Mouse (Mus musculus) c-Kit-positive CD71-positive TER-119-negative erythroid progenitor cells, embryonic 14.5 days (primary cell): Measurements from ENCODE around the gene Ttc39d.
"Not testable (repeated sequence)": the region's sequence is repeated elsewhere in the genome, so short reads cannot be mapped to it uniquely, and the experiment has no call there.

ENCODE experiments used
- DNase-seq: peaks from one replicate; pipeline ENCODE4 v3.0.0-alpha.2; 2013; ENCODE audit warnings: low read depth

Ttc39d gene

DNA sequence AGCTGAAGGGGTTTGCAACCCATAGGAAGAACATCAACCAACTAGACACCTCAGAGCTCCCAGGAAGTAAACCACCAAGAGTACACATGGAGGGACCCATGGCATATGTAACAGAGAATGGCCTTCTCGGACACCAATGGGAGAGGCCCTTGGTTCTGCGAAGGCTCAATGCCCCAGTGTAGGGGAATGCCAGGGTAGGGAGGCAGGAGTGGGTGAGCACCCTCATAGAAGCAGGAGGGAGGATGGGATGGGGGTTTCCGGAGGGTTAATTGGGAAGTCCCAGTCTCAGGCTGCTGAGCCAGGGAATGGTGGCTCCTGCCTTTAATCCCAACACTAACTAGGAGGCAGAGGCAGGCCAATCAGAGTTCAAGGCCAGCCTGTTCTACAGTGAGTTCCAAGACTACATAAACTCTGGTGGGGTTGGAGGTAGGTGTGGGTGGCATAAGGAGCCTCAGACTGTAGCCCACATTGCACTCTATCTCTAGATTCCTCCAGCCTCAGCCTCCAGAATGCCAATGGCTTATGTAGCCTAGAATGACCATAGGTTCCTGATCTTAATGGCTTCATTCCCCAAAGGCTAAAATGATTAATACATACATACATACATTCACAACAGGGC, 8.0 kb upstream of the Ttc39d start:
- no peak for DNase-seq

DNA sequence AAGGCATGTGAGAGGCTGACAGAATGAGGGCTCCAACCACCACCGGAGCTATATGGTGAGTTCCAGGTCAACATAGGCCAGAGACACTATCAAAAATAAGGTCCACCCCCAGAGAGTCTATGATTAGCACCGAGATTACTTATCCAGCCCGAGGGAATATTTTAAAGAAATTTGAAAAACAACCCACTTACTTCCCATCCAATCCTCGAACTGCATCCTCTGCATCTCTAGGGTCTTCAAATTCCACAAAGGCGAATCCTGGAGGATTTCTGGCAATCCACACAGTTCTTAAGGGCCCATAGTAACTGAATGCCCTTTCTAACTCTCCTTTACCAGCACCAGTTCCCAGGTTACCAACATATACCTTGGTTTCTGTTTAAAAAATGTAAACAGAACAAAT, 1.6 kb upstream of the Ttc39d start:
- DNase-seq = no peak

DNA sequence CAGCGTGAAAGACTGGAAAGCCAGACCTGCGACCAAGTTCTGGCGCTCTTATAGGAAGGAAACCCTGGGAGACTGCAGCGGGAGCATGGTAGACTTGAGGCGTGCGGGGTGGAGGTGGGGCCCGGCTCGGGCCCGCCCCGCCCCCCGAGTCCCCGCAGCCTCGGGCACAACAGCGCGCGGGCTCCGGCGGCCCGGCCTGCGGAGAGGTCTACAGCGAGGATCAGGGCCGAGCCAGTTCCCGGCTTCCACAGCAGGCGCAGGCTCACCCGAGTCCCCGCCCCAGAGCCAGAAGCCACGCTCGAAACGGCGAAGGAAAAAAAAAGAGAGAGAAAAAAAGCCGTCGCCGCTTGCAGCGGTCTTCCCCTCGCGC, 974 bp upstream of the Ttc39d start:
- no peak for DNase-seq

DNA sequence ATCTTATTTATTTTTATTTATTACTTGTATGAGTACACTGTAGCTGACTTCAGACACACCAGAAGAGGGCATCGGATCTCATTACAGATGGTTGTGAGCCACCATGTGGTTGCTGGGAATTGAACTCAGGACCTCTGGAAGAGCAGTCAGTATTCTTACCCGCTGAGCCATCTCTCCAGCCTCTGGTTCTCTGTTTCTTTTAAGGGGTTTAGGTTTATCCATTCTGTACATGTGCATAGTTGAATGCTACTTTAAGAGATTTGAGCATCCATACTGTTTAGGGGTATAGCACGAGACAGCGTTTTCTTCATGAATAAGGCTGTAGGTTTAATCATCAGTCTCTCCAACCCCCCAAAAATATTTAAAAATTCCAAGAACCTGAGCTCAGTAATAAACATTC, 6.7 kb downstream of the Ttc39d start:
- not testable (repeated sequence) for DNase-seq

DNA sequence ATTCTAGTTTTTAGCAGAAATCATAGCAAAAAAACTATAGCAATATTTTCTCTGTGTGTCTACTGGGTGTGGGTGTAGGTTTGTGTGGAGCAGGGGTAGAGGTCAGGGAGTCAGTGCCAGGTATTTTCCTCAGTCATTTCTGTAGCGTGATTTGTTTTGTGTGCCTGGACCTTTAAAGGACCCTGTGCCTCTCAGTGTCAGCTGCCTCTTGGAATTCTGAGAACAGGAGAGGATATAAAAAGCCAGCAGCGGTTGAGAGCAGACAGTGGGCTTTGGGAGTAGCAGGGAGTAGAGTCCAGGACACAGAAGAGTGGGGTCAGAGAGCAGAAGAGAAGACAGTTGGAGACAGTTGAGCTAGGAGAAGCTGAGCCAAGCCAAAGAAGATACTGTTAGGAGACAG, 12.9 kb downstream of the Ttc39d start:
- no peak for DNase-seq

DNA sequence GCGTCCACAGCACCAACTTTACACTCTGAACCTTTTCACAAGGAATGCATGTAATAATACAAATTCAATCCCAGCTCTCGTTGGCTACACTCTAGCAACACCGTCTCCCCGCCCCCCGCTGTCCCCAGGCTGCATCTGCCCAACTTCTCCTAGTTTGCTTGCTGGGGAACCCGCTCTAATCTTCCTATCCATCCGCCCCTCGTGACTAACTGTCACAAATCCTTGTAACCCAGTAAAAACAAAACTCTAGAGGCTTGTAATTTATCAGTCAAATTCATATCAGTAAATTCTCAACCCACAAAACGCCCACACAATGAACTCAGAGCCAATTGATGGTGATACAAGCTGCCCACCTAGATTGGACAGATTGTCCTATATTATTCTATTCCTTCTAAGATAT, 13.9 kb downstream of the Ttc39d start:
- DNase-seq = no peak

DNA sequence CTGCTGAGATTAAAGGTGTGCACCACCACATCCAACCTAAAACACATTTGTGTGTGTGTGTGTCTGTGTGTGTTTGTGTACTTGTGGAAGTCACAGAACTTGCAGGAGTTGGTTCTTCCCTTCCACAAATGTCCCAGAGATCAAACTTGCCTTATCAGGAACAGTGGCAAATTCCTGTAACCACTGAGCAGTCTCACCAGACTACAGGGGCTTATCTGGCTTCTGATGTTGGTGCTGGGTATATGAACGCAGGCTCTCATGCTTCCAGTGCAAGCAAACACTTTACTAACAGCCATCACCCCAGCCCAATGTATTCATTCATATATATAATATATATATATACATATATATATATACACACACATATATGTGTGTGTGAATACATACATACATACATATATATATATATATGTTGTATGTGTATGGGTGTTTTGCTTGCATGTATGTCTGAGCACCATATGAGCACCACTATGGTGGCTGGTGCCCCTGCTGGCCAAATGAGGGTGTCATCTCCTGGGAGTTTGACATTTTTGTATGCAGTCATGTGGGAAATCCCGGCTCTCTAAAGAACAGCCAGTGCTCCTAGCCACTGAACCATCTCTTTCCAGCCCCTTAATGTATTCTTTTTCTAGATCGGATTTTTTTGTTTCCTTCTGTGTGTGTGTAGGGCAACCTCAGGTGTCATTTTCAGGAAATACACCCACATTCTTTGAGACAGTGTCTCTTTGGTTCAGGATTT, 14.8 kb downstream of the Ttc39d start:
- peak; percentile 51 for DNase-seq

DNA sequence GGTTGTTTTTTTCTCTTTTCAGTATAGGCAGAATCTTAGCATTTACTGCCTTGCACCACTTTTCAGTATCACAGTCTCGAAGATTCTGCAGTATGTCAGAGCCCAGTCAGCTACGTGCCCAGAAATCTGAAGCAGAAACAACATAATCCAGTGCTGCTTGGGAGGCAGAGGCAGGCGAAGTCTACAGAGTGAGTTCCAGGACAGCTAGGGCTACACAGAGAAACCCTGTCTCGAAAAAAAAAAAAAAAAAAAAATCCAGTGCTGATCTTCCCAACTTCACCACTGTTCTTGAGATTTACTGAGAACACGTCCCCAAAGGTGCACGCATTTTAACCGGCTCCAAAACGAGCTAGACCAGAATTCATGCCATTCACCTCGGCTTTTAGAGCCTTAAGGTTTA, 16.6 kb downstream of the Ttc39d start:
- DNase-seq = no peak

DNA sequence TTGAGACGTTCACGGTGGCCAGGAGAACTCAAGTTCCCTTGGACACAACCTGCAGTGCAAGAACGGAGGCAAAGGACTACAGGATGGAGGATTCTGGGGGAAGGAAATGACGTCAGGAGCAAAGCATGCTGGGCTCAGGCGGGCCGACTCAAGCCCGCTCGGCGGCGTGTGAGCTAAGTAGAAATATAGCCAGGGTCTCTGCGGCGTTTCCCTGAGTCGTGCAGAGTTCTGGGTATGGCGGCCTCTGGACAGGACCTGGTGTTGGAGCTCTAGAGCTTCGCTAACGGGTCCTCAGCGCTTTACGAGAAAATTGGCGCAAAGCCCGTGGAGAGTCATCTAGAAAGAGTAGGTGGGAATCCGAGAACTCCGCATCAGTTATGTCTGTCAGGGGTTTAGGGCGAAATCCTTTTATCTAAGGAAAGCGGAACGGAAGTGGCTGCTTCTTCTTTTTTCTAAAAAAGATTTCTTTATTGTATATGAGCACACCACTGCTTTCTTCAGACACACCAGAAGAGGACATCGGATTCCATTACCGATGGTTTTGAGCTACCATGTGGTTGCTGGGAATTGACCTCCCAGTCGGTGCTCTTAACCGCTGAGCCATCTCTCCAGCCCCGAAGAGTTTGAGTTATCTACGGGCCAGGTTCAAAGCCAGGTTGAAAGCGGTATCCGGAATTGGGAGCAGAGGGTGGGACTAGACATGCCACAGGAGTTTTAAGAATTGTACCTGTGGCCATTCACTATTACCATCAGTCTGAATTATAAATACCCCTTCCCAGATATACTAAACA, 17.3 kb downstream of the Ttc39d start, which contains the start of gene Gemin6:
Gene Gemin6, plus strand, starts transcription at position 116 of the 791 bp plus-strand sequence.
- DNase-seq = peak; percentile 84

DNA sequence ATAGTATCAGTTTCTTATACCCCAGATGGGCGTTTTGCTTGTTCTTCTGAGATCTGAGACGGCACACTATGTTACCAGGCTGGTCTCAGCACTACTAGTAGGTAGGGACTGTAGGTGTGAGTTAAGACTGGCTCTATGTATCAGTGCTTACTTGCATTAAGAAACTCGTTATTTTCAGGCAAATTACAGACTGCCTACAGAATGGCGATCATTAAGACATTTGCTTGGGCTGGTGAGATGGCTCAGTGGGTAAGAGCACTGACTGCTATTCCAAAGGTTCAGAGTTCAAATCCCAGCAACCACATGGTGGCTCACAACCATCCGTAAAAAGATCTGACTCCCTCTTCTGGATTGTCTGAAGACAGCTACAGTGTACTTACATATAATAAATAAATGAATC, 17.9 kb downstream of the Ttc39d start:
- not testable (repeated sequence) for DNase-seq

DNA sequence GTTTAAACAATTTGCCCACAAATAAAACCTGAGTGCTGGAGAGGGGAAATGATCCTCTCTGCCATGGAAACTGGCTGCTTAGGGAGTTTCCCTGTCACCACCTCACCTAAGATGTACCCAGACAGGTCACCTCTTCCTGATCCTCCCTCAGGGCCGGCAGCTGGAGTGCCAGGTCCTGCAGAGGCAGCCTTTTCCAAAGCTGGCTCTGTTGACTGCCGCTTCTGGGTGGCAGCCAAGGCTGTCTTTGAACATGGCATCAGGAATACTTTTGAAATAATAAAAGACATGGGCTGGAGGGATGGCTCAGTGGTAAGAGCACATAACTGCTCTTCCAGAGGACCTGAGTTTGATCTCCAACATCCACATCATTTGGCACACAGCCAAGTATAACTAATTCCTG, 22.1 kb downstream of the Ttc39d start:
- no peak for DNase-seq

DNA sequence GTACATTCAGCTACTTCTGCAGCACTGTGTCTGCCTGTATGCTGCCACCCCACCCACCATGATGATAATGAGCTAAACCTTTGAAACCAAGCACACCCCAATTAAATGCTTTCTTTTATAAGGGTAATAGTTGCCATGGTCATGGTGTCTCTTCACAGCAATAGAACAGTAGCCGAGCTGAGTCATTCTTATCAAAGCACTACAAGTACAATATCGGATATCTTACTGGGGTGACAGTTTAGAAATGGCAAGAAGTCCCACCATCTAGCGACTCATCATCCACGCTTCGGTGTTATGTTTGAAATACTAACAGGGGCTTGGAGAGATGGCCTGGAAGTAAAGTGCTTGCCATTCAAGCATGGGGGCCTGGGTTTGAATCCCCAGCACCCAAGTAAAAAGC, 26.6 kb downstream of the Ttc39d start:
- DNase-seq = no peak

DNA sequence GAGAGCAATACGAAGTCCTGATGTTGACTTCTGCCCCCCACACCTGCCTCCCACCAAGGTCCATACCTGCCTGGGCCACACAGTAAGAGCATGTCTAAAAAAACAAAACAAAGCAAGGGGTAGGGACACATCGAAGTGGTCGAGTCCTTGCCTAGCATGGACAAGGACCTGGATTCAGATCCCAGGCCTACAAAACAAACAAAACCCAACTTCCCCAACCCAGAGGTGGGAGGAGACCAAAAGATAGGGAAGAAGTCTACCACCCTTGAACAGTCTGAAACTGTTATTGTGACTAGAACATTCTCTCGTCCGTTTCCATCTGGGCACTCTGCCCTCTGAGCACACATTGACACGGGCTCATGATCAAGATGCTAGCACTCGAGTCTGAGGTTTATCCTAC, 27.1 kb downstream of the Ttc39d start:
- no peak for DNase-seq

DNA sequence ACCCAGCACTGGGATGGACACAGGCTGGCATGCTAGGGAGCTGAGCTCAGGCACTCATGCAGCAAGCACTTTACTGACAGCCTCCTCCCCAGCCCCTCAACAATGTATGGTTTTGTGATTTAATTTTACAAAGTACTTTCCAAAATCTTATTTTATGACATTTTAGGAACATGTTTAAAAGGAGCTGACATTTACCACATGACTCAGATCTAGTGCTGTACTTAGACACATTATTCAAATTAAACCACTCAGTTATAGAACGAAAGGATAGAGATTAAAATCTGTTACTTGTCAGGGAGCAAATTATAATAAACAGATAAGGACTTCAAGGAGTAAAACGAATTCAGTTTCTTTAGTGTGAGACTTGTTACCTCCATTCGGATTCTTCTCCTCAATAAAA, 28.2 kb downstream of the Ttc39d start:
- no peak for DNase-seq

DNA sequence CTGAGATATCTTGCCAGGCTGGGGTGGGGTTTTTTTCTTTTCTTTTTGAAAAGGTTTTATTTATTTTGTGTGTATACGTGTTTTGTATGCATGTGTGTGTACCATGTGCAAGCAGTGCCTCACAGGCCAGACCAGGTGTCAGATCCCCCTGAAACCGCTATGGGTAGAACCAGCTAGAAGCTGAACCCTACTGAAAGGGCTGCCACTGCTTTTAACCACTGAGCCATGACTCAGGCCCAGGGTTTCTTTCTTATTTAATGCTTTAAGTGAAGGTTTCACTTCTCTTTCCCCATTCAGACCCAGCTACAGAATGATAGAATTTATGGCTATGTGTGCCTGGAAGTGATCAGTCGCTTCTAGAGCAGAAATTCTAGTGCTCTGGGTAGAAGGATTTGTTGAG, 29.5 kb downstream of the Ttc39d start:
- DNase-seq = no peak

DNA sequence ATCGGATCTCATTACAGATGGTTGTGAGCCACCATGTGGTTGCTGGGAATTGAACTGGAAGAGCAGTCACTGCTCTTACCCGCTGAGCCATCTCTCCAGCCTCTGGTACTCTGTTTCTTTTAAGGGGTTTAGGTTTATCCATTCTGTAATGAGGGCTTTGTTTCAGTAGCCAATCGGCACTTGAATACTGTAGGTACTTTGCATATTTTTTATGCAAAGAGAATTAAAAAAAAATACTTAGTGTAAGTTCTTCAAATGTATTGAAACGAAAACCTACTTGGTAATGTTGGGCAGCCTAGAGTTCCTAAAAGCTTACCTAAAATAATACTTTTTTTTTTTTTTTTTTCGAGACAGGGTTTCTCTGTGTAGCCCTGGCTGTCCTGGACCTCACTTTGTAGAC, 30.2 kb downstream of the Ttc39d start:
- DNase-seq = no peak

DNA sequence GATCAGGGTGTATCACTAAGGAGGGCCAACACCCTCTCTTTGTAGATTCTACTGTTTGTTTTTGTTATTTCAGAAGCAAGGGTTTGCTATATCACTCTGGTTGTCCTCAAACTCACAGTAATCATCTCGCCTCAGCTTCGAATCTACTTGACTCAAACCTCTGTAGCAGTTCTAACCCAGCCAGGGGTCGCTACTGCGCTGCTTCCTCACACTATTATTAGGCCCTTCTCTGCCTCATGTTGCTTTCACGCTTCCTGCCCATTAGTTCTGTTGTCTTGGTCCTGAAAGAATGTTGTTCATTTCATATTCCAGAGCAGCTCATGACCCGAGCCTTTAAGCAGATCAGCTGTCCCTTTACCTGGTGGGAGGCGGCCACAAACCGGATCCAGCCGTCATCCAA, 34.3 kb downstream of the Ttc39d start:
- DNase-seq = no peak

DNA sequence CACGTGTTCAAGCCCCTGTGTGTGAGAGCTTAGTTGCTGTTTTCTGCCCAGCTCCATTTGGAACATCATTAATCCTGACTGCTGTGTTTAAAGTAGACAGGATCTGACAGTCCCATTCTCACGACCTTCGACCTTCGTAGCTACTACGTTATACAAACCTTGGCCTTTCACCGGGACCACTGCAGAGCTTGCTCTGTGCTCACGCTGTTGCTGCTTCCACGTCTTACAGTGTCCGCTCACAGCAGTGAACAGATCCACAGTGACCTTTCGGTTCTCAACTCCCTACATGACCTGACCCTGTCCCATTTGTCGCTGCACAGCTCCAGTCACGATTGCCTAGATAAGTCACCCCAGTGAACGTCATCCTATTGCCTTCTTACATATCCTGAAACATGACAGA, 35.9 kb downstream of the Ttc39d start:
- DNase-seq = no peak

DNA sequence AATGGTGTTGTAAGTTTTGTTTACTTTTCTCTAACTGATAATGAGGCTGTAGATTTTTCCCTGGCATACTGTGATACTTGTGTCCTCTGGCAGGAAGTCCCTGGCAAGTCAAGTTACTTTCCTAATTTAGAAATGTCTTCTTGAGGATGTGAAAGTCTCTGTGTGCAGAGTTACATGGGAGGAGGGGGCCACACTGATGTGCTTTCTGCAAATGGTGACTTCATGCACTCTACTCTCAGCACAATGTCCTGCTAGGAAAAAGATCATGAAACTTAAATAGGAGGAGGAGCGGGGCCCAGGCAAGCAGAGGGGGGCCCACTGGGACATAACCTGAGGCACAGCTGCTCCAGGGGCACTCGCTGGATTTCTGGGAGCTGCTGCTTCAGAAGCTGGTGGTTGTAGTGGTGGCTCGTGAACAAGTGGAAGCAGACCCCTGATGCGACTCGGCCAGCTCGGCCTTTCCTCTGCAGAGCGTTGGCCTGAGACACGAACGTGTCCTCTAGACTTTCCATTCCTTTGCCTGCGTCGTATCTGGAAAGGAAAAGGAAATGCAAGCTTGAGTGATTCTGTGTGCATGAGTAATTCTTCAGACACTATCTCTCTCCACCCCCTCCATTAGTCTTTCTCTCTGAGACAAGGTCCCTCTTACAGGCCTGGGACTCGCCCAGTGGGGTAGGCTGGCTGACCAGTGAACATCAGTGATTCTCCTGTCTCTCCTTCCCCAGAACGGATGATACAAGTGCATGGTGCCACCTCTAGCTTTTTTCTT, 45.7 kb downstream of the Ttc39d start:
- DNase-seq = no peak

DNA sequence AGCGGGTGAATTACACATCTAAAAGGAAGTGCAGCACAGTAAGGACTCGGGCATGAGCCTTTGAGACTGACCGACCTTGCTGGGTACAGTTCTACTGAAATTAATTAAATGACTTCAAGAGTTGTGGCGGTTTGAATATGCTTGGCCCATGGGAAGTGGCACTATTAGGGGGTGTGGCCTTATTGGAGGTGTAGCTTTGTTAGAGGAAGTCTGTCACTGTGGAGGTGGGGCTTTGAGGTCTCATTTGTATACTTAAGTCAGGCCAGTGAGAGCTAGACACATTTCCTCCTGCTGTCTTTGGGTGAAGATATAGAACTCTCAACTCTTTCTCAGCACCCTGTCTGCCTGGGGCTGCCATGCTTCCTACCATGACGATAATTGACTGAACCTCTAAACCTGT, 47.2 kb downstream of the Ttc39d start:
- DNase-seq = no peak

DNA sequence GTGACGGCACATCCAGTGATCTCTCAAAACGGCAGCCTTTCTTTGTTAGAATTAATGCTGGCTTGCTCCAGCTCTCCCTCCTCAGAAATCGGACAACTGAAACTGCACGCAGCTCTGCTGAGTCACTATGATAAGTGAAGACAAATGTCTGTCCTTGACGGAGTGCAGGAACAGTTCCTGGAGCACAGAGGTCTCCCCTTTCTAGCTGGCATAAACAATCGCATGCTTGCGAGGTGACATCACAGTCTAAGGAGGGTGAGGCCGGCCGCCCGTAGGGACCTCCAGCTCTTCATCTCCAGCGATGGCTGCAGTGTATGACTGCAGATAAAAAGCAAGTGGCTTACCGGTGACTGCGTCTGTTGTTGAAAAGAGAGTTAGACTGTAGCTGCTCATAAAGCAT, 47.9 kb downstream of the Ttc39d start:
- no peak for DNase-seq

DNA sequence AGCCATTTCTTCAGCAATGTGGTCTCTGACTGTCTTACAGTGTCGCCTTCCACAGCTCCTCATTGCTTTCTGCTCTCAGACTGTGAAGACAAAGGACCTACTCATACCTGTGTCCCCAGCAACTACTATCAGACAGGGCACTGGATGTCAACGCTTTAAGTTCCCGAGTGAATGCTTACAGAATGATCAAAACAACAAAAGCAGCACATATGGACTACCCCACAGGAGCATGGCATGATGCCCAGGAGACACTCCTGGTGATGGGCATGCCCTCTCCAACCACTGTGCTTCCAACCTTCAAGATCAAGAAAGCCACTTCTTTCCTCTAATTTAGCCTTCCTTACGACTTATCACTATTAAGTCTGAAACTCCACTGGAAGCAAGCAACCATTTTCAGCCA, 59.8 kb downstream of the Ttc39d start:
- DNase-seq = no peak
